Mouse (Mus musculus): Measurements from ENCODE around the gene Hcn1.

DNA sequence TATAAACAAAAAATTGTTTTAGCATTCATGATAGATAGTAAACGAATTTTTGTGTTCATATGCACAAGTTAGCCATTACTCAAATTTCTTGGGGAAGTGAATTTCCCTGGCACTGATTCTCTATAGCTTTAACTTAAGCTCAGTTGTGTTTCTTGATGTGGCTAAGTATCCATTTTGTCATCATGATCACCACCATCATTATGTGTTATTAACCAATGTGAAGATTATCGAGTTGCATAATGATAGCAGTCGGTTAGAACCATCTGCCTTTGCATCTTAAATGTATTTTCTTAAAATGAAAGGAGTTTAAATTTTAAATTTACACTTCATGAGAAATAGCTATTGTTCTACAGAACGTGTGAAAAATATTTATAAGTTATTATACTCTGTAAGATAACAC lies 426.5 kb downstream of the Hcn1 start:
- no peak for TF ChIP-seq CTCF (IDR thresholded peaks at IDR 0.05)
- no peak for TF ChIP-seq POLR2A (IDR thresholded peaks at IDR 0.05; ENCODE audit: insufficient read depth, low read depth, low read length)
- no peak for TF ChIP-seq EP300 (IDR thresholded peaks at IDR 0.05; ENCODE audit: insufficient read depth, low read depth, low read length)
